Mouse (Mus musculus): ENCODE results near the gene Chd3. TPM values are rescaled to one million over a fixed set of nuclear protein-coding genes. Genes with fewer than 3 reads are reported as not detected.

Gene Chd3
- 64.5 and 68.0 TPM in 2 replicates for total RNA-seq (2017)

GRCm38 (mm10) chr11:69369215-69369989 lies at the start of gene Chd3:
Chd3 (minus strand) TSS chr11:69369406.
- ATAC-seq (replicated peaks; ENCODE audit: low read depth, poor library complexity, severe bottlenecking): no peak

GRCm38 (mm10) chr11:69417449-69418384 lies 48.5 kb upstream of the Chd3 start:
- ATAC-seq (replicated peaks; ENCODE audit: low read depth, poor library complexity, severe bottlenecking): peak; percentile 36

- ATAC-seq (replicated peaks; ENCODE audit: low read depth, poor library complexity, severe bottlenecking): no peak
Observed at GRCm38 (mm10) chr11:69416921-69417448, 47.8 kb upstream of the Chd3 start.

- no peak for ATAC-seq (replicated peaks; ENCODE audit: low read depth, poor library complexity, severe bottlenecking)
Observed at GRCm38 (mm10) chr11:69416509-69416908, 47.3 kb upstream of the Chd3 start.

GRCm38 (mm10) chr11:69415668-69416451 lies 46.7 kb upstream of the Chd3 start:
- no peak for ATAC-seq (replicated peaks; ENCODE audit: low read depth, poor library complexity, severe bottlenecking)

GRCm38 (mm10) chr11:69415327-69415667 lies 46.1 kb upstream of the Chd3 start:
- ATAC-seq (replicated peaks; ENCODE audit: low read depth, poor library complexity, severe bottlenecking): no peak

GRCm38 (mm10) chr11:69414421-69415326 lies 45.5 kb upstream of the Chd3 start:
- ATAC-seq (replicated peaks; ENCODE audit: low read depth, poor library complexity, severe bottlenecking): no peak

- ATAC-seq (replicated peaks; ENCODE audit: low read depth, poor library complexity, severe bottlenecking): no peak
Observed at GRCm38 (mm10) chr11:69413221-69414181, 44.3 kb upstream of the Chd3 start, which contains the start of gene Kdm6b. Kdm6b (minus strand) TSS chr11:69413675.

- no peak for ATAC-seq (replicated peaks; ENCODE audit: low read depth, poor library complexity, severe bottlenecking)
Observed at GRCm38 (mm10) chr11:69412548-69412947, 43.3 kb upstream of the Chd3 start.

- no peak for ATAC-seq (replicated peaks; ENCODE audit: low read depth, poor library complexity, severe bottlenecking)
Observed at GRCm38 (mm10) chr11:69411538-69412203, 42.5 kb upstream of the Chd3 start.

GRCm38 (mm10) chr11:69411073-69411535 lies 41.9 kb upstream of the Chd3 start:
- ATAC-seq (replicated peaks; ENCODE audit: low read depth, poor library complexity, severe bottlenecking): peak; percentile 19

GRCm38 (mm10) chr11:69410310-69411072 lies 41.3 kb upstream of the Chd3 start:
- ATAC-seq (replicated peaks; ENCODE audit: low read depth, poor library complexity, severe bottlenecking): peak; percentile 19

- no peak for ATAC-seq (replicated peaks; ENCODE audit: low read depth, poor library complexity, severe bottlenecking)
Observed at GRCm38 (mm10) chr11:69410045-69410309, 40.8 kb upstream of the Chd3 start.

GRCm38 (mm10) chr11:69409378-69410044 lies 40.3 kb upstream of the Chd3 start:
- peak; percentile 27 for ATAC-seq (replicated peaks; ENCODE audit: low read depth, poor library complexity, severe bottlenecking)

- peak; percentile 60 for ATAC-seq (replicated peaks; ENCODE audit: low read depth, poor library complexity, severe bottlenecking)
Observed at GRCm38 (mm10) chr11:69408541-69409377, 39.6 kb upstream of the Chd3 start.

GRCm38 (mm10) chr11:69407724-69408004 lies 38.5 kb upstream of the Chd3 start:
- ATAC-seq (replicated peaks; ENCODE audit: low read depth, poor library complexity, severe bottlenecking): no peak

All from common myeloid progenitor, adult 5-6 weeks (primary cell).